Mouse (Mus musculus) MEL (cell line): ENCODE results near the gene Ccdc107.

Source experiments
- CTCF ChIP-seq, 3 experiments: IDR thresholded peaks in 2 of 3; conservative IDR thresholded peaks in 1 of 3; 2 replicates each; pipeline ENCODE4 v1.5.1; 2011 to 2012; ENCODE audit warnings: low read length in 3 of 3, low read depth in 2 of 3, mild to moderate bottlenecking in 2 of 3, improper control_type of control experiment in 1 of 3, inconsistent platforms in 1 of 3, mixed read lengths in 1 of 3, moderate library complexity in 1 of 3; ENCODE audit not compliant: control insufficient read depth in 1 of 3, insufficient read depth in 1 of 3, poor library complexity in 1 of 3, severe bottlenecking in 1 of 3
- GATA1 ChIP-seq: IDR thresholded peaks from 2 replicates; pipeline ENCODE4 v1.6.1; 2011; ENCODE audit warnings: low read depth, low read length, improper control_type of control experiment
- MAFK ChIP-seq: IDR thresholded peaks from 2 replicates; pipeline ENCODE4 v1.6.1; 2011; ENCODE audit warnings: low read depth, mild to moderate bottlenecking, low read length, improper control_type of control experiment, borderline replicate concordance
- MAZ ChIP-seq: IDR thresholded peaks from 2 replicates; pipeline ENCODE4 v1.6.1; 2012; ENCODE audit warnings: low read depth, mild to moderate bottlenecking, inconsistent platforms, low read length, improper control_type of control experiment
- POLR2A ChIP-seq, 2 experiments: IDR thresholded peaks; 2 replicates each; pipeline ENCODE4 v1.6.1; 2011 to 2012; ENCODE audit warnings: low read length in 2 of 2, mild to moderate bottlenecking in 2 of 2, control low read depth in 1 of 2, improper control_type of control experiment in 1 of 2, low read depth in 1 of 2, moderate library complexity in 1 of 2; ENCODE audit not compliant: control insufficient read depth in 1 of 2, insufficient read depth in 1 of 2, poor library complexity in 1 of 2
- RAD21 ChIP-seq: IDR thresholded peaks from 2 replicates; pipeline ENCODE4 v1.6.1; 2011; ENCODE audit warnings: mild to moderate bottlenecking, low read depth, low read length, improper control_type of control experiment
- SMC3 ChIP-seq: IDR thresholded peaks from 2 replicates; pipeline ENCODE4 v1.6.1; 2011; ENCODE audit warnings: low read depth, low read length, improper control_type of control experiment
- TCF12 ChIP-seq: IDR thresholded peaks from 2 replicates; pipeline ENCODE4 v1.6.1; 2014; ENCODE audit warnings: low read depth, mild to moderate bottlenecking, inconsistent platforms, low read length, improper control_type of control experiment, moderate library complexity
- USF2 ChIP-seq, 2 experiments: IDR thresholded peaks; 2 replicates each; pipeline ENCODE4 v1.6.1; 2011 to 2012; ENCODE audit warnings: improper control_type of control experiment in 2 of 2, low read length in 2 of 2, borderline replicate concordance in 1 of 2, inconsistent platforms in 1 of 2, low read depth in 1 of 2, mild to moderate bottlenecking in 1 of 2; ENCODE audit not compliant: insufficient read depth in 1 of 2
- ZNF384 ChIP-seq: IDR thresholded peaks from 2 replicates; pipeline ENCODE4 v1.6.1; 2012; ENCODE audit warnings: low read depth, mild to moderate bottlenecking, inconsistent platforms, low read length, improper control_type of control experiment

DNA sequence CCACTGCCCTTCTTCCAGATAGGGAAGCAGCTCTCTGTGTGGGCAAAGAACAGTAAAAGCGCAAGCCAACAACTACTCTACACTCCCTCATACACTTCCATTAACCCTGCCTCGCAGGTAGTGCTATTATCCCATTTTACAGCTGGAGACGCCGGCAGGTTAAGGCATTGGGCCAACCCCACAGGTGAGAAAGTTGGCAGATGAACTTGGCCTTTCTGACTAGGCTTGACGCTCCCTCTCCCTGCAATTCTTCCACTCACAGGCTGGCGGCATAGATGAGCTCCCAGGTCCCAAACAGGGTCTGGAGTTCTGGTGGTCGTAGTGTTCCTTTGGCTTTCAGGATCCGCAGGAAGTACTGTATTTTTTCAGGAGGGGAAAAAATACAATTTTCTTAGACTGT is 6.3 kb downstream of the Ccdc107 start:
- TF ChIP-seq POLR2A (IDR thresholded peaks at IDR 0.05; ENCODE audit: control insufficient read depth in 1 of 2, insufficient read depth in 1 of 2, low read depth in 1 of 2, low read length in 2 of 2, poor library complexity in 1 of 2) (no peak), ZNF384 (no peak), GATA1 (no peak), MAZ (no peak), RAD21 (peak; percentile 5), MAFK (no peak), TCF12 (no peak), SMC3 (peak; percentile 33; the same call in 1 of the 2 replicates), CTCF (IDR thresholded peaks at IDR 0.05 in 2 of 3, conservative IDR thresholded peaks at IDR 0.05 in 1 of 3; ENCODE audit: control insufficient read depth in 1 of 3, insufficient read depth in 1 of 3, low read depth in 2 of 3, low read length in 3 of 3, poor library complexity in 1 of 3, severe bottlenecking in 1 of 3) (peak in 2 of 3 experiments; percentile 41 to 52; a peak in 4 of 6 replicates), USF2 (IDR thresholded peaks at IDR 0.05; ENCODE audit: borderline replicate concordance in 1 of 2, insufficient read depth in 1 of 2, low read depth in 1 of 2, low read length in 2 of 2) (no peak)
